Mouse (Mus musculus): ENCODE results near the gene Fam53b. TPM values are rescaled to one million over a fixed set of nuclear protein-coding genes. Genes with fewer than 3 reads are reported as not detected.

The Fam53b gene
- total RNA-seq, 2 experiments from 2014 or later: 119 to 169 TPM

- no peak for ATAC-seq (replicated peaks; ENCODE audit: low FRiP score, poor library complexity, severe bottlenecking)
These were observed 20.2 kb downstream of the Fam53b start for GRCm38 (mm10) chr7:132793467-132793866.

GRCm38 (mm10) chr7:132790447-132791219 lies 23.1 kb downstream of the Fam53b start:
- peak; percentile 59 for ATAC-seq (replicated peaks; ENCODE audit: low FRiP score, poor library complexity, severe bottlenecking)

- no peak for ATAC-seq (replicated peaks; ENCODE audit: low FRiP score, poor library complexity, severe bottlenecking)
These were observed 24.9 kb downstream of the Fam53b start for GRCm38 (mm10) chr7:132788826-132789225.

- ATAC-seq (replicated peaks; ENCODE audit: low FRiP score, poor library complexity, severe bottlenecking): no peak
These were observed 26.0 kb downstream of the Fam53b start for GRCm38 (mm10) chr7:132787496-132788190.

GRCm38 (mm10) chr7:132787022-132787421 lies 26.7 kb downstream of the Fam53b start:
- ATAC-seq (replicated peaks; ENCODE audit: low FRiP score, poor library complexity, severe bottlenecking): no peak

GRCm38 (mm10) chr7:132786522-132786921 lies 27.2 kb downstream of the Fam53b start:
- no peak for ATAC-seq (replicated peaks; ENCODE audit: low FRiP score, poor library complexity, severe bottlenecking)

GRCm38 (mm10) chr7:132786011-132786410 lies 27.7 kb downstream of the Fam53b start:
- ATAC-seq (replicated peaks; ENCODE audit: low FRiP score, poor library complexity, severe bottlenecking): no peak

GRCm38 (mm10) chr7:132784101-132784500 lies 29.6 kb downstream of the Fam53b start:
- ATAC-seq (replicated peaks; ENCODE audit: low FRiP score, poor library complexity, severe bottlenecking): no peak

GRCm38 (mm10) chr7:132781850-132782249 lies 31.8 kb downstream of the Fam53b start:
- ATAC-seq (replicated peaks; ENCODE audit: low FRiP score, poor library complexity, severe bottlenecking): no peak

- no peak for ATAC-seq (replicated peaks; ENCODE audit: low FRiP score, poor library complexity, severe bottlenecking)
These were observed 32.4 kb downstream of the Fam53b start for GRCm38 (mm10) chr7:132781130-132781814.

- ATAC-seq (replicated peaks; ENCODE audit: low FRiP score, poor library complexity, severe bottlenecking): no peak
These were observed 33.1 kb downstream of the Fam53b start for GRCm38 (mm10) chr7:132780611-132781010.

GRCm38 (mm10) chr7:132778630-132779029 lies 35.1 kb downstream of the Fam53b start:
- ATAC-seq (replicated peaks; ENCODE audit: low FRiP score, poor library complexity, severe bottlenecking): peak; percentile 67

GRCm38 (mm10) chr7:132777728-132778453 lies 35.8 kb downstream of the Fam53b start:
- peak; percentile 66 for ATAC-seq (replicated peaks; ENCODE audit: low FRiP score, poor library complexity, severe bottlenecking)

- no peak for ATAC-seq (replicated peaks; ENCODE audit: low FRiP score, poor library complexity, severe bottlenecking)
These were observed 36.6 kb downstream of the Fam53b start for GRCm38 (mm10) chr7:132777117-132777516.

- ATAC-seq (replicated peaks; ENCODE audit: low FRiP score, poor library complexity, severe bottlenecking): peak; percentile 48
These were observed 37.2 kb downstream of the Fam53b start for GRCm38 (mm10) chr7:132776338-132777111.

- ATAC-seq (replicated peaks; ENCODE audit: low FRiP score, poor library complexity, severe bottlenecking): no peak
These were observed 37.8 kb downstream of the Fam53b start for GRCm38 (mm10) chr7:132775922-132776321.

- ATAC-seq (replicated peaks; ENCODE audit: low FRiP score, poor library complexity, severe bottlenecking): no peak
These were observed 38.4 kb downstream of the Fam53b start for GRCm38 (mm10) chr7:132775333-132775732.

- ATAC-seq (replicated peaks; ENCODE audit: low FRiP score, poor library complexity, severe bottlenecking): peak; percentile 8
These were observed 40.5 kb downstream of the Fam53b start for GRCm38 (mm10) chr7:132773011-132773705.

GRCm38 (mm10) chr7:132772440-132772839 lies 41.2 kb downstream of the Fam53b start:
- peak; percentile 74 for ATAC-seq (replicated peaks; ENCODE audit: low FRiP score, poor library complexity, severe bottlenecking)

Measured in erythroblast, adult 5-6 weeks (primary cell).